Mouse (Mus musculus) ovary, postnatal 14 days (tissue): Measurements from ENCODE around the gene Lama5.

Source experiments
- DNase-seq: peaks from one replicate; pipeline ENCODE4 v3.0.0; 2022; ENCODE audit warnings: low spot score

Lama5 gene

GRCm38 (mm10) chr2:180146091-180146490 is 79.6 kb downstream of the Lama5 start:
- DNase-seq: no peak

DNA sequence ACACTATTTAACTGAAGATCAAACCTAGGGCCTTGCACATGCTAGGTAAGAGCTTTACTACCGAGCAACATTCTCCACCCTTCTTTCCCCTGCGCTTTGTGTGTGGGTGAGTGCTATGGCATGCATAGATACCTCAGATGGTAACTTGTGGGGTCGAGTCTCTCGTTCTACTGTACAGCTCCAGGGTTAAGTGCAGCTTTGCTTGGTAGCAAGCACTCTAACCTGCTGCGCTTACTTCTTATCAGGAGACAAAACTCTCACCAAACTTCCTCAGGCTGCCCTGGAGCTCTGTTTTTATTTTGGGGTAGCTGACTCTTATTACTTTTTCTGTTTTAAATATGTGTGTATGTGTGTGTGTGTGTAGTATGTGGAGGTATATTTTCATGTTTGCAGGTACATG is 90.2 kb downstream of the Lama5 start:
- no peak for DNase-seq

DNA sequence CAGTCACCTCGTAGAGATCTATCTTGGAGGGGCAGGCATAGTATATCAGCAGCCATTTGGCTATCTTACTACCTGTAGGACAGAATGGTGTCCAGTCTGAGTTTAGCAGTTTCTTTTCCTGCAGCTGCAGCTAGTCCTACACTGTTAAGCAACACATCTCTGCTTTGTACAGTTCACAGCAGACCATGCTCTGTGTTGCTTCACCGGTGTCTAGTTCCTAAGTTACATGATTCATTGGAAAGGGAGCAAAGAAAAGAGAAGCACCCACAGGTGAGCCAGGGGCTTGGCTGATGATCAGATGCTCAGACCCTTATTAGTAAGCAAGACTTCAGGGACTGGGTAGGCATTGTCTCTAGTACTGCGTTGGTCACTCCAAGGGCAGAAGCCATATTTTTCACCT is 91.7 kb downstream of the Lama5 start:
- no peak for DNase-seq

GRCm38 (mm10) chr2:180133231-180133630 is 92.4 kb downstream of the Lama5 start:
- no peak for DNase-seq

- no peak for DNase-seq
Measured at GRCm38 (mm10) chr2:180127675-180128074, 98.0 kb downstream of the Lama5 start.
